Mouse (Mus musculus) hindbrain, postnatal 0 days (tissue): ENCODE results near the gene Dhfr. TPM values are rescaled to one million over a fixed set of nuclear protein-coding genes. Genes with fewer than 3 reads are reported as not detected.

Experiments used
- ATAC-seq: fragments of 200-750 bp; cut with Nextera tagmentation; 2 replicates; pipeline ENCODE4 v1.8.0; 2017; ENCODE audit warnings: mild to moderate bottlenecking, moderate TSS enrichment, moderate library complexity
- DNase-seq: peaks from one replicate; pipeline ENCODE4 v3.0.0-alpha.2; 2015; ENCODE audit warnings: low spot score
- H3K27ac ChIP-seq: fragments of 300-500 bp; sonication (generic); 2 replicates; pipeline ENCODE4 v1.5.1; 2014; ENCODE audit warnings: mild to moderate bottlenecking
- H3K27me3 ChIP-seq: fragments of 300-500 bp; sonication (generic); 2 replicates; pipeline ENCODE4 v1.6.1; 2014; ENCODE audit warnings: low read length, mixed read lengths; ENCODE audit not compliant: insufficient read depth
- H3K36me3 ChIP-seq: fragments of 300-500 bp; sonication (generic); 2 replicates; pipeline ENCODE4 v1.6.1; 2014; ENCODE audit warnings: low read length, mixed read lengths; ENCODE audit not compliant: insufficient read depth
- H3K4me1 ChIP-seq: fragments of 300-500 bp; sonication (generic); 2 replicates; pipeline ENCODE4 v1.6.1; 2014; ENCODE audit warnings: antibody characterized with exemption, low read length, mixed read lengths; ENCODE audit not compliant: insufficient read depth
- H3K4me2 ChIP-seq: fragments of 300-500 bp; sonication (generic); 2 replicates; pipeline ENCODE4 v1.6.1; 2014; ENCODE audit warnings: low read depth, mild to moderate bottlenecking, low read length, moderate library complexity, mixed read lengths
- H3K4me3 ChIP-seq: fragments of 300-500 bp; sonication (generic); 2 replicates; pipeline ENCODE4 v1.5.1; 2014; ENCODE audit warnings: low read length
- H3K9ac ChIP-seq: fragments of 300-500 bp; sonication (generic); replicated peaks from 2 replicates; pipeline ENCODE4 v1.6.1; 2014; ENCODE audit warnings: mild to moderate bottlenecking, low read length, moderate library complexity, mixed read lengths
- H3K9me3 ChIP-seq: fragments of 300-500 bp; sonication (generic); 2 replicates; pipeline ENCODE4 v1.6.1; 2016; ENCODE audit warnings: low read length, mixed read lengths
- CTCF ChIP-seq: IDR thresholded peaks from 2 replicates; pipeline ENCODE4 v1.5.1; 2016; ENCODE audit warnings: antibody characterized with exemption, control low read depth, low read depth
- WGBS: fragments of 180-500 bp; shearing (Covaris S2); extraction: QIAGEN DNeasy Blood & Tissue Kit; methylation state at CpG from one replicate; pipeline ENCODE4 v1.1.7; 2014; 5-methylcytosine and 5-hydroxymethylcytosine counted together
- polyA plus RNA-seq: library from polyadenylated mRNA; unstranded; fragments of >200 nt; fragmentation: Nextera tagmentation; extraction: Ambion mirVana; gene quantifications from 2 replicates; pipeline ENCODE4 v1.2.1, GENCODE M21; 2015
- total RNA-seq: library from RNA; depleted of rRNA; stranded (reverse); fragments of >200 nt; gene quantifications from 2 replicates; pipeline ENCODE4 v1.2.3, GENCODE M21; 2014

Gene Dhfr
- total and polyA plus RNA-seq, 2 experiments from 2014 or later, result 4.1 to 4.5 TPM

- H3K4me1 ChIP-seq, result no peaks in the 10 kb centered on the region
- no peak for TF ChIP-seq CTCF
- H3K27ac ChIP-seq, result no peak overlapping the region
- no peak overlapping the region for H3K4me3 ChIP-seq
- DNase-seq, result no peak
- H3K36me3 ChIP-seq, result no peaks in the 10 kb centered on the region
- WGBS, result 94% methylated on average over 3 of the region's 3 CpGs
- H3K27me3 ChIP-seq, result no peaks in the 10 kb centered on the region
- ATAC-seq, result no peak
- H3K4me2 ChIP-seq, result no peak overlapping the region
- no peaks in the 10 kb centered on the region for H3K9me3 ChIP-seq
- no peak overlapping the region for H3K9ac ChIP-seq
These were observed 23.9 kb upstream of the Dhfr start for GRCm38 (mm10) chr13:92330621-92331020.

- no peak overlapping the region for H3K9ac ChIP-seq
- no peaks in the 10 kb centered on the region for H3K27me3 ChIP-seq
- WGBS, result 83% methylated on average over 15 of the region's 15 CpGs
- no peak for TF ChIP-seq CTCF
- no peak for DNase-seq
- no peak overlapping the region for H3K27ac ChIP-seq
- no peaks in the 10 kb centered on the region for H3K4me1 ChIP-seq
- H3K4me3 ChIP-seq, result no peak overlapping the region
- no peaks in the 10 kb centered on the region for H3K9me3 ChIP-seq
- no peak for ATAC-seq
- no peak overlapping the region for H3K4me2 ChIP-seq
- no peaks in the 10 kb centered on the region for H3K36me3 ChIP-seq
These were observed 22.2 kb upstream of the Dhfr start for GRCm38 (mm10) chr13:92332103-92332879.

- H3K9me3 ChIP-seq, result no peaks in the 10 kb centered on the region
- DNase-seq (no peak), ATAC-seq (no peak)
- H3K9ac ChIP-seq, result no peak overlapping the region
- no peaks in the 10 kb centered on the region for H3K4me1 ChIP-seq
- 91% methylated on average over 1 of the region's 1 CpGs for WGBS
- H3K27ac ChIP-seq, result no peak overlapping the region
- H3K4me2 ChIP-seq, result no peak overlapping the region
- TF ChIP-seq CTCF, result no peak
- peaks cover 3% of the 10 kb centered on the region; the same call in 1 of the 2 replicates for H3K36me3 ChIP-seq
- H3K27me3 ChIP-seq, result no peaks in the 10 kb centered on the region
- H3K4me3 ChIP-seq, result no peak overlapping the region
These were observed 17.7 kb upstream of the Dhfr start for GRCm38 (mm10) chr13:92336857-92337256.

- Histone ChIP-seq H3K9me3 (no peaks in the 10 kb centered on the region), H3K27ac (no peak overlapping the region), H3K4me1 (no peaks in the 10 kb centered on the region), H3K4me3 (no peak overlapping the region), H3K9ac (no peak overlapping the region), H3K4me2 (no peak overlapping the region), H3K36me3 (peaks cover 3% of the 10 kb centered on the region; the same call in 1 of the 2 replicates), H3K27me3 (no peaks in the 10 kb centered on the region)
- TF ChIP-seq CTCF, result no peak; the same call in 1 of the 2 replicates
- 86% methylated on average over 6 of the region's 6 CpGs for WGBS
- no peak for DNase-seq
- no peak for ATAC-seq
These were observed 16.6 kb upstream of the Dhfr start for GRCm38 (mm10) chr13:92337773-92338462.

- TF ChIP-seq CTCF, result no peak
- DNase-seq (no peak), ATAC-seq (no peak)
- 94% methylated on average over 3 of the region's 3 CpGs for WGBS
- no peak overlapping the region for H3K4me3 ChIP-seq
- H3K36me3 ChIP-seq, result peaks cover 15% of the 10 kb centered on the region
- H3K9ac ChIP-seq, result no peak overlapping the region
- H3K27me3 ChIP-seq, result no peaks in the 10 kb centered on the region
- H3K27ac ChIP-seq, result no peak overlapping the region
- H3K4me1 ChIP-seq, result no peaks in the 10 kb centered on the region
- H3K4me2 ChIP-seq, result no peak overlapping the region
- H3K9me3 ChIP-seq, result no peaks in the 10 kb centered on the region
These were observed 14.7 kb upstream of the Dhfr start for GRCm38 (mm10) chr13:92339787-92340186.

- Histone ChIP-seq H3K36me3 (peaks cover 29% of the 10 kb centered on the region), H3K4me1 (no peaks in the 10 kb centered on the region), H3K4me2 (no peak overlapping the region), H3K9ac (no peak overlapping the region), H3K9me3 (no peaks in the 10 kb centered on the region), H3K27me3 (no peaks in the 10 kb centered on the region), H3K4me3 (no peak overlapping the region), H3K27ac (no peak overlapping the region)
- no peak for ATAC-seq
- DNase-seq, result no peak
- 91% methylated on average over 8 of the region's 8 CpGs for WGBS
- no peak for TF ChIP-seq CTCF
These were observed 10.5 kb upstream of the Dhfr start for GRCm38 (mm10) chr13:92344033-92344432.

GRCm38 (mm10) chr13:92346338-92346737 is 8.2 kb upstream of the Dhfr start:
- no peak overlapping the region for H3K27ac ChIP-seq
- ATAC-seq, result no peak

More at GRCm38 (mm10) chr13:92346338-92346737, 8.2 kb upstream of the Dhfr start:
- Histone ChIP-seq H3K4me3 (no peak overlapping the region), H3K4me2 (no peak overlapping the region), H3K27me3 (no peaks in the 10 kb centered on the region), H3K9me3 (no peaks in the 10 kb centered on the region), H3K36me3 (peaks cover 29% of the 10 kb centered on the region), H3K4me1 (no peaks in the 10 kb centered on the region), H3K9ac (no peak overlapping the region)
- WGBS, result 75% methylated on average over 5 of the region's 5 CpGs
- no peak for TF ChIP-seq CTCF
- no peak for DNase-seq
